Mouse (Mus musculus): Measurements from ENCODE around the gene Lcn4. TPM values are rescaled to one million over a fixed set of nuclear protein-coding genes. Genes with fewer than 3 reads are reported as not detected.

Lcn4 gene
- 4.2 TPM for total RNA-seq (2023)

GRCm38 (mm10) chr2:26671182-26671581 lies at the start of gene Lcn4:
TSS of gene Lcn4 (minus strand) at chr2:26671282.

GRCm38 (mm10) chr2:26627921-26628739 lies 43.0 kb downstream of the Lcn4 start, which contains the start of gene Fam69b:
TSS of gene Fam69b (plus strand) at chr2:26628457.

Other genes with a start within 250 kb of the Lcn4 start
- 93.1 TPM for gene Sec16a, start 226.1 kb downstream of the Lcn4 start, total RNA-seq (2023)
- gene Notch1, start 154.6 kb downstream of the Lcn4 start, total RNA-seq (2023), result 110 TPM
- 0.70 TPM for gene Egfl7, start 91.3 kb downstream of the Lcn4 start, total RNA-seq (2023)
- not detected for gene Gm20532, start 84.6 kb downstream of the Lcn4 start, total RNA-seq (2023)
- 9.6 TPM for gene Agpat2, start 66.9 kb downstream of the Lcn4 start, total RNA-seq (2023)
- gene Fam69b, start 42.8 kb downstream of the Lcn4 start, total RNA-seq (2023), result 1.6 TPM
- gene Abo, start 193.7 kb upstream of the Lcn4 start, total RNA-seq (2023), result not detected
- gene Surf6, start 231.6 kb upstream of the Lcn4 start, total RNA-seq (2023), result 62.8 TPM
- gene Med22, start 239.4 kb upstream of the Lcn4 start, total RNA-seq (2023), result 16.6 TPM
- 1,114 TPM for gene Rpl7a, start 239.5 kb upstream of the Lcn4 start, total RNA-seq (2023)
- 45.4 TPM for gene Surf2, start 245.1 kb upstream of the Lcn4 start, total RNA-seq (2023)
- gene Surf1, start 245.2 kb upstream of the Lcn4 start, total RNA-seq (2023), result 67.8 TPM

Measured in CD4-positive naive resting alpha-beta T cell, adult 76 days (primary cell).